Comparison of ENCODE assay signal across 13 mouse cellular contexts in the genomic region with DNA sequence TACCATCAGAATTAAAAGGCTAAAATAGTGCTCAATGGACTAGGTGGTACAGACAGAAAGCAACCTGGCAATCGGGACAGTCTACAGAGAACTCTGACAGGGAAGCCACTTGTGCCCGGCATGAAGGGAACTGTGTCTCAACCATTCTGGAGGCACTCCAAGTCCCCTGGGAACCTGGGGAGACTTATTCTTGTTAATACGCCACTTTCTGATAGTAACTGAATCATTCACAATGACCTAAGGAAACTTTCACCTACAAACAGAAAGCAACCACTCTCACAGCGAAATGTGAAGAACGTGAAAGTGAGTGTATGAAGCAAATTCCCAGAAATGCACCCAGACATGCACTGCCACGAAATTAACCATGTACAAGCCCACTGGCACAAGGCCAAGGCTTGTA.
DNase-seq lines count a peak whose midpoint lies in the region; ATAC-seq and TF ChIP-seq lines count a peak whose summit lies in the region.
"Had no signal": no experiment of that assay in that cellular context is flagged by ENCODE, and none has a peak within 500 bp of the region (broad histone marks: within the 10 kb centered on the region; RNA-seq: fewer than 3 reads in every experiment).

No protein-coding gene starts in this region.

- peak overlapping the region; percentile 16 for H3K27ac ChIP-seq in gastrocnemius, adult 2 months
- H3K27ac ChIP-seq in midbrain, postnatal 0 days (ENCODE audit: low read depth, low read length), result no peak overlapping the region
- H3K27ac ChIP-seq in midbrain, embryonic 11.5 days (ENCODE audit: low read depth, low read length), result no peak overlapping the region
- H3K27ac ChIP-seq: kidney, postnatal 0 days; limb, embryonic 15.5 days; neural tube, embryonic 15.5 days had no signal

- intact Hi-C loops in gastrocnemius, adult 2 months (cut with DNase I), result no loop called here
- intact Hi-C loops in gastrocnemius, postnatal 36 days (cut with DNase I), result no loop called here
- intact Hi-C loops in heart, postnatal 10 days (cut with DNase I), result no loop called here

- H3K27me3 ChIP-seq in midbrain, postnatal 0 days (ENCODE audit: insufficient read depth, low read length), result no peaks in the 10 kb centered on the region
- no peaks in the 10 kb centered on the region for H3K27me3 ChIP-seq in midbrain, embryonic 11.5 days (ENCODE audit: control insufficient read depth, insufficient read depth, low read length)
- H3K27me3 ChIP-seq: limb, embryonic 15.5 days; neural tube, embryonic 15.5 days had no signal

- WGBS in midbrain, postnatal 0 days, result 80% methylated on average over 6 of the region's 6 CpGs
- 92% methylated on average over 6 of the region's 6 CpGs for WGBS in midbrain, embryonic 11.5 days

- no peak for ATAC-seq in midbrain, postnatal 0 days (ENCODE audit: low FRiP score)
- no peak for ATAC-seq in midbrain, embryonic 11.5 days (ENCODE audit: low FRiP score)
- ATAC-seq: activated CD4-positive, CD25-positive, alpha-beta regulatory T cell, adult 4 months; midbrain, embryonic 16.5 days had no signal

- H3K9me3 ChIP-seq in midbrain, postnatal 0 days (ENCODE audit: low read length), result no peaks in the 10 kb centered on the region
- no peaks in the 10 kb centered on the region for H3K9me3 ChIP-seq in midbrain, embryonic 11.5 days (ENCODE audit: control insufficient read depth, low read length)
- H3K9me3 ChIP-seq: G1E; limb, embryonic 15.5 days; neural tube, embryonic 15.5 days had no signal

- TF ChIP-seq CTCF in gastrocnemius, adult 2 months (IDR thresholded peaks at IDR 0.05), result no peak
- TF ChIP-seq CTCF in midbrain, postnatal 0 days (IDR thresholded peaks at IDR 0.05), result no peak

- no peak overlapping the region for H3K4me3 ChIP-seq in gastrocnemius, adult 2 months
- no peak overlapping the region for H3K4me3 ChIP-seq in midbrain, postnatal 0 days (ENCODE audit: low read depth, low read length)
- H3K4me3 ChIP-seq in midbrain, embryonic 11.5 days (ENCODE audit: low read depth, low read length), result no peak overlapping the region
- H3K4me3 ChIP-seq: limb, embryonic 15.5 days; neural tube, embryonic 15.5 days had no signal

- H3K4me2 ChIP-seq in midbrain, postnatal 0 days (ENCODE audit: low read depth, low read length, poor library complexity, severe bottlenecking), result no peak overlapping the region
- H3K4me2 ChIP-seq in midbrain, embryonic 11.5 days, result no peak overlapping the region
- H3K4me2 ChIP-seq: limb, embryonic 15.5 days; neural tube, embryonic 15.5 days had no signal

- H3K36me3 ChIP-seq in midbrain, postnatal 0 days (ENCODE audit: insufficient read depth, low read length), result no peaks in the 10 kb centered on the region
- H3K36me3 ChIP-seq in midbrain, embryonic 11.5 days (ENCODE audit: control insufficient read depth, insufficient read depth, low read length), result no peaks in the 10 kb centered on the region

- no peaks in the 10 kb centered on the region for H3K4me1 ChIP-seq in midbrain, postnatal 0 days (ENCODE audit: insufficient read depth, low read length)
- H3K4me1 ChIP-seq in midbrain, embryonic 11.5 days (ENCODE audit: control insufficient read depth, insufficient read depth, low read length), result no peaks in the 10 kb centered on the region
- H3K4me1 ChIP-seq: limb, embryonic 15.5 days; neural tube, embryonic 15.5 days had no signal

- DNase-seq in gastrocnemius, adult 2 months, result peak; percentile 67
- no peak for DNase-seq in gastrocnemius, postnatal 36 days
- peak; percentile 24 for DNase-seq in midbrain, postnatal 0 days (ENCODE audit: low spot score)
- no peak for DNase-seq in midbrain, embryonic 11.5 days (ENCODE audit: low spot score, missing footprints)
- DNase-seq in heart, postnatal 10 days, result peak; percentile 25
- DNase-seq in thymus, postnatal 0 days (ENCODE audit: low spot score), result no peak
- no peak for DNase-seq in layer of hippocampus, postnatal 36 days

- H3K9ac ChIP-seq in midbrain, postnatal 0 days (replicated peaks; ENCODE audit: low read length, poor library complexity, severe bottlenecking), result no peak overlapping the region
- no peak overlapping the region for H3K9ac ChIP-seq in midbrain, embryonic 11.5 days (ENCODE audit: low read length)
- H3K9ac ChIP-seq: limb, embryonic 15.5 days; neural tube, embryonic 15.5 days had no signal

Comparison
In these comparisons a context has a peak if more than half of its experiments do, and no peak if none do; other contexts are left out.
1. DNase-seq: peak in gastrocnemius, adult 2 months (single experiment), midbrain, postnatal 0 days (single experiment) and heart, postnatal 10 days (2 of 2); none in gastrocnemius, postnatal 36 days (0 of 2), midbrain, embryonic 11.5 days (single experiment), thymus, postnatal 0 days (single experiment) and layer of hippocampus, postnatal 36 days (0 of 2).